Mouse (Mus musculus): ENCODE measurements around the gene Htr5b. TPM values are rescaled to one million over a fixed set of nuclear protein-coding genes. Genes with fewer than 3 reads are reported as not detected.

The Htr5b gene
- polyA plus RNA-seq (2012) = not detected in 2 replicates

DNA sequence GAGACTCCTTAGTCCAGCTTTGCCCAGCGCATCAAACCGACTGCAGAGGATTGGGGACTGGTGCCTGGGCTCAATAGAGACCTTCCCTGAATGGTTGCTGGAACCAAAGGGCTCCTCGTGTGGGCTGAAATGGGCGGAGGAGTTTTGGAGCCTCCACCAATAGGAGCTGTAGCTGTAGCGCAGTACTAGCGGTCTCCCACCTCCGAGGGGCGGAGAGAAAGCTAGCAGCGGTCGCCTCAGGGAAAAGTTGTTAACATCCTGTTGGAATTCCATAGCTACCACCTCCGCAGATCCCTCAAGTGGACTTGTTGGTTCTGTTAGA is at the start of gene Htr5b:
Htr5b (minus strand) TSS at position 67 of the 322 bp plus-strand sequence.
- no peak for TF ChIP-seq GATA1 (IDR thresholded peaks at IDR 0.05; ENCODE audit: low read length)

DNA sequence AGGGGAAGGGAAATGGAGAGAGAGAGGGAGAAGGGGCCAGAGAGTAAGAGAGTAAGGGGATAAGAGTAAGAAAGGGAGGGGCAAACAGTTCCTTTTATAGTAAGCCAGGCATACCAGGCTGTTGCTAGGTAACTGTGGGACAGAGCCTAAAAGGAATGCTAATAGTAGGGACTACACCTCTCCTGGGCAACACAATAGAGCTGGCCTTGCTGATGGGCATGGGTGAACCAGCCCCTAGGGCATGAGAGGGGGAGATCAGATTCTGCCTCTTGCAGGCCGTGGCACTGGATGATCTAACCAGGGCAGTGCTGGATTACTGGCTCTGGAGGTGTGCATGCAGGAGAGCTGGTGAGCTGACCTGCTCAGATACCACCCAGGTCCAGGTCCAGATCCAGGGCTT is 49.2 kb upstream of the Htr5b start:
- no peak for TF ChIP-seq GATA1 (IDR thresholded peaks at IDR 0.05; ENCODE audit: low read length)

- TF ChIP-seq GATA1 (IDR thresholded peaks at IDR 0.05; ENCODE audit: low read length) = no peak
Measured at GRCm38 (mm10) chr1:121570522-121570921, 42.3 kb upstream of the Htr5b start.

- no peak for TF ChIP-seq GATA1 (IDR thresholded peaks at IDR 0.05; ENCODE audit: low read length)
Measured at GRCm38 (mm10) chr1:121567521-121568489, 39.5 kb upstream of the Htr5b start, which contains the start of gene Ddx18. Gene Ddx18, minus strand, starts transcription at chr1:121567989.

DNA sequence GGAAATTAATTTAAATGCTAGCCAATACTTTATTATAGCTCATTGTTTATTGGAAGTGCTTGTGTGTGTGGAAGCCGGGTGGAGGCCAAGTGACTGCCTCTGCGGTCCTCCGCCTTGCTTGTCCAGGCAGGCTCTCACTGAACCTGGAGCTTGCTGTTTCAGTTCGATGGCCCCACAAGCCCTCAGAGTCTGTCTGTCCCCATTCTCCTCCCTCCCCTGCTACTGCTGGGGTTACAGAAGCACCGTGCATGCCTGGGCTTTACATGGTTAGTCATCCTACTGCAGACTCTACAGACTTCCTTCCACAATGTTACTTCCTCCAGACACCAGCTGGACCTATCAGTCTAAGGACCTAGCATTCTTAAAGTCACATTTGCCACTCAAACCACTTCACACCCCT is 29.6 kb upstream of the Htr5b start:
- no peak for TF ChIP-seq GATA1 (IDR thresholded peaks at IDR 0.05; ENCODE audit: low read length)

GRCm38 (mm10) chr1:121551457-121551835 is 23.2 kb upstream of the Htr5b start:
- TF ChIP-seq GATA1 (IDR thresholded peaks at IDR 0.05; ENCODE audit: low read length) = no peak

DNA sequence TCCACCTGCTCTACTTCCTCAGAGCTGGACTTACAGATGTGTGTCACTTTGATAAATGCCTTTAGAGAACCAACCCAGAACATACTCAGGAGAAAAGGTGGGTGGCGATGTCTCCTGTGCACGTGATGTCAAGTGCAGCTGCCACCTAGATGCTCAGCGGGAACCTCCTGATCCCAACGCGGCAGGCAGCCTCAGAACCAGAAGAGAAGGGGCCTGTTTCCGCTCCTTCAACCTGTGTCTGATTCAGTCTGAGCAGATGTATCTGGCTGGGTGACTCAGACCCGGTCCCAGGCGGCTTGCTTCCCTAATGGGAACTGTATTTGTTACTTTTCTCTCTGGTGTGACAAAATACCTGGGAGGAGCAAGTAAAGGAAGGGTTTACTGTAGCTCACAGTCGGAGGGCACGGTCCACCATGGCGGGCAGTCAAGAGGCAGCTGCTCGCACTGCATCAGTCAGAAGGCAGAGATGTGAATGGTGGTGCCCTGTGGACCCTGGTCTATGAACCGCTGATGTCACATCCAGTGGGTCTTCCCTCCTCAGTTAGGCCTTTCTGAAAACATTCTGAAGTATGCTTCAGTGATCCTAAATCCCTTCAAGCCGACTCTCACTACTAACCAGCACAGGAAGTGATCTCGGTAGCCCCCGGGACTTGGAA is 22.7 kb upstream of the Htr5b start:
- no peak for TF ChIP-seq GATA1 (IDR thresholded peaks at IDR 0.05; ENCODE audit: low read length)

GRCm38 (mm10) chr1:121549456-121549855 is 21.2 kb upstream of the Htr5b start:
- TF ChIP-seq GATA1 (IDR thresholded peaks at IDR 0.05; ENCODE audit: low read length) = no peak

- TF ChIP-seq GATA1 (IDR thresholded peaks at IDR 0.05; ENCODE audit: low read length) = no peak
Measured at GRCm38 (mm10) chr1:121548667-121549066, 20.4 kb upstream of the Htr5b start.

DNA sequence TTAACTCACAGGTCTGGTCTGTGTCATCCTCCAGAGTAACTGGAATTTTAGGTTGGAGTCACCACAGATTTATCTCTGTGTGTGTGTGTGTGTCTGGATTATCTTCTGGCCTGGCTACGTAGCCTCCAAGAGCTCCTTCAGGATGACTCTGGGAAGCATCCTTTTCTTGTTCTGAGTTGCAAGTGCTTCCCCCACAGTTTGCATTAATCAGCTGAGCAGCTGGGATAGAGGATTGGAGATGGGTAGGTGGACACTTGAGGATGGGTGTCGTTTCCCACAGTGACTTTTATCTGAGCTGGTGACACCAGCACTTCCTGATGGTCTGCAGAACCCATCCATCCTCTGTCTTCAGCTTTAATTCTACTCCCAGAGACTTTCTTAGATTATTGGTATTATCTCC is 18.6 kb upstream of the Htr5b start:
- TF ChIP-seq GATA1 (IDR thresholded peaks at IDR 0.05; ENCODE audit: low read length) = no peak

DNA sequence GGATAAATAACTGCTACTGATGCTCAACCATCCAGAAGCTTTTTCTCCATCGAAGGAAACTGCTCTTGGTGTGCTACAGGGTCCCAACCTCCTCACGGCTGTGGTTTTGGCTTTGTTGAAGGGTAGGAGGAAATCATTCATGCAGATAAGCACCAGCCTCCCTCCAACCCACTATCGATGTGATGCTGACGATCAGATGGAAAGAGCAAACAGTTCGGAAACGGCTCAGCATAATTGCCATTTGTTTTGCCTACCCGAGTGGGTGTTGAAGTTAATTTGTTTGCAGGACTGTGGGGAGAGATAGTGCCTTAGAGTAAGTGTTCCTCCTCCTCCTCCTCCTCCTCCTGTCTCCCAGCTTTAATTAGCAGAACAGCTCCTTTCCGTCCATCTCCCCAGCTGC is 12.1 kb upstream of the Htr5b start:
- no peak for TF ChIP-seq GATA1 (IDR thresholded peaks at IDR 0.05; ENCODE audit: low read length)

- TF ChIP-seq GATA1 (IDR thresholded peaks at IDR 0.05; ENCODE audit: low read length) = no peak
Measured at GRCm38 (mm10) chr1:121531439-121531838, 3.2 kb upstream of the Htr5b start.

DNA sequence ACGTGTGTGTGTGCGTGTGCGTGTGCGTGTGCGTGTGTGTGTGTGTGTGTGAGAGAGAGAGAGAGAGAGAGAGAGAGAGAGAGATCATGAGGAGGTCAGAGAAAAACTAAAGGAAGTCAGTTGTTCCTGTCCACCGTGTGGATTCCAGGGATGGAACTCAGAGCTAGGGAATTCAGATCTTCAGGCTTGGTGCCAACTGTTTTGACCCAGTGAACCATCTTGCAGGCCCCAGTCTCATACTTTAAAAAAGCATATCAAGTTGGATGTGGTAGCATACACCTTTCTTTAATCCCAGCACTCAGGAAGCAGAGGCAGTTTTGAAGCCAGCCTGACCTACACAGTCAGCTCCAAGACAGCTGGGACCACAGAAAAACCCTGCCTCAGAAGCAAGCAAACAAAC is 1.0 kb upstream of the Htr5b start:
- TF ChIP-seq GATA1 (IDR thresholded peaks at IDR 0.05; ENCODE audit: low read length) = no peak

GRCm38 (mm10) chr1:121527600-121528398 is 466 bp downstream of the Htr5b start:
- no peak for TF ChIP-seq GATA1 (IDR thresholded peaks at IDR 0.05; ENCODE audit: low read length)

GRCm38 (mm10) chr1:121527061-121527460 is 1.2 kb downstream of the Htr5b start:
- no peak for TF ChIP-seq GATA1 (IDR thresholded peaks at IDR 0.05; ENCODE audit: low read length)

DNA sequence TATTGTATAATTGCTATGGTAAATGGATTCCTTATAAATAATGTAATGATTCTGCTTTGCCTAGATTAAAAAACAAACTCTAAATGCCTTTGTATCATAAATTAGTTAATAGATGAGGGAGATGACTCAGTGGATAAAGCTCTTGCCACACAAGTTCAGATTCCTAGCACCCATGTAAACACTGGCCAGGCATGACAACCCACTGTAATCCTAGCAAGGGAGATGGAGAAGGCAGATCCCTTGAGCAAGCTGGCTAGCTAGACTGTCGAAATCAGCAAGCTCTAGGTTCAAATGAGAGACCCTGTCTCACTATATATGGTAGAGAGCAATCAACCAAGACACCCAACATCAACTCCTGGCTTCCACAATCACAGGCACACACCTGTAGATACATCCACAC is 9.7 kb downstream of the Htr5b start:
- no peak for TF ChIP-seq GATA1 (IDR thresholded peaks at IDR 0.05; ENCODE audit: low read length)
